Mouse (Mus musculus): ENCODE data around the gene Prps1. TPM values are rescaled to one million over a fixed set of nuclear protein-coding genes. Genes with fewer than 3 reads are reported as not detected.
"Not testable (repeated sequence)": the region's sequence is repeated elsewhere in the genome, so short reads cannot be mapped to it uniquely, and the experiment has no call there.

The Prps1 gene
- total RNA-seq, 2 experiments from 2014 or later, result 23.8 to 25.9 TPM

DNA sequence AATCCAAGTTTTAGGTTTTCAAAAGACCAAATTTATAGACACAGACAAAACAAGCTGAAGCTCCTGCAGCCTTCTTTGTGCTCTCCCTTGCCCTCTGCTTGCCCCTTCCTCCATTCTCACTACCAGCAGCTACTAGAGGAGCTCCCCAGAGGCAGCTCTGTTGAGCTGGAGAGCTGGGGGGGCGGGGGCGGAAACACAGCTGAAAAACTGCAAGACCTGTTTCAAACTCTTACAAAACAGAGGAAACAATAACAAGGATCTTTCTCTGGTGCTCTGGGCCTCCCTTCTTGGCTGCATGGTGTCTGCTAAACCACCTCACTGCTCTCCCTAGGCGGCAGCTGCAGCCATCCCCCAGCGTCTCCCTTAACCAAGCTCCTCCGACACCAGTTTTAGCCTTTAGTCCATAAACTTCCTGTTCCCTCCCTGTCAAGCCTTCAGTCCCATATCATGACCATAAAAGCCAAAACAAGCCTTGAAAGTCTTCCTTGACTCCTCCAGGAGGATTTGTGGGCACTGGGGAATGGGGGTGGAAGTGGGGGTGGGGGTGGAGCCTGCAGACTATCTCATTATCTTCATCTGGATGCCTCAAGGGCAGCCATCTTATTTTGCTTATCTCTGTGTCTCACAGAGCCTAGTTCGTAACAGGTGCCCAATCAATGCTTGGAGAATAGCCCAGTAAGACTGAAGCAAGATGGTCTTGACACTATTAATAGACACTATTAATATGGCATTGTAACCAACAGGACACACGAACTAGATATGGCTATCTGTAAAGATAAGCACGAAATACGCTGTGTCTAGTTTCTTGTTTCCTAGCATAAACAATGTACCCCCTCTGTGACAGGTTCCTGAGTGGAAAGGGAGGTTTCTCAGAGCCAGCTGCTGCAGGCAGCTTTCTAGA lies 45.2 kb downstream of the Prps1 start:
- no peak for DNase-seq

DNA sequence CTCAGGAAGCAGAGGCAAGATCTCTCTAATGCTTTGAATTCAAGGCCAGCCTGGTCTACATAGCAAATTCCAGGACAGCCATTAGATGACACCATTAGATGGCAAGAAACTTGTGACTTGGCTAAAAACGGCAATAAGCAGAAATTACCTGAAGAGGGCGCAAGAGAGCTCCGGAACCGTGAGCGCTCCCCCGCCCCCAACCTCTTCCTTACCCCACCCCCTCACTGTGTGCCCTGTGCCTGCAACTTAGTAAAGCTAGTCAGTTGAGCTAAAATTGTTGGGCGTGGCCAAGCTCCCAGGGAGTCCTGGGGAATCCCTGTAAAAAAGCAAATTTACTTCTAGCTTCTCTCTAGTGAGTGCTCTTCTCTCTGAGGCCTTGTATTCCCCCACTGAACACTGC lies 47.5 kb downstream of the Prps1 start:
- peak; percentile 77 for DNase-seq

DNA sequence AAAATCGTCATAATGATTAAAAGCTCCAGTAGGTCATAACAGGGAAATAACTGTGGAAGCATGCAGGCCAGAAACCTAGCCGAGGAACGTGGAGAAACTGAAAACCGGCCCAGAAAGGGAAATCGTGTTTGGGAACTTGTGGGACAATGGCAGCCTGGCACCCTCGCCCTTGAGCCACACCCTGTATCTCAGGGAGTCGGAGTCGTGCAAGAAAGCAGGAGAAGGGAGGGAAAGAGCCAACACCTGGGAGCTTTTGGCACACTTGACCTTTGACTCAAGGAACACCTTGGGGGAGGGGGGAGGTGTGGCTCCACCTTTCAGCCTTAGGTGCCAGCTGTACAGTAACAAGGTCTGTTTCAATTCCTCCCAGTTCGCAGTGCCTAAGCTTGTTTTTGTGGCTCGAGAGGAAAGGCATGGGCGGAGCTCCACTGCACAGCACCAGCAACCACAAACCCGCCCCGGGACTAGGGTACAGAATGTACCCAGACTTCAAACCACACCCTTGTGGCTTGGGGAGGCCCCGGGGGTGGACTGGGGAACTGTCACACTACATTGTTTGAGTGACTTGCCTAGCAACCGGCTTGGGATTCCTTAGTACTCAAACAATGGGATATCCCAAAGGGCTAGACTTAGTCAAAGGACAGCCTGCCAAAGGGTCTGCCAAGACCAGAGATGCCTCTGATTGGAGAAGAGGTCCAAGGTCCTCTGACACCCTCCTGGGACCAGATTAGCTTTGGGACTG lies 49.3 kb downstream of the Prps1 start:
- DNase-seq, result peak; percentile 84

DNA sequence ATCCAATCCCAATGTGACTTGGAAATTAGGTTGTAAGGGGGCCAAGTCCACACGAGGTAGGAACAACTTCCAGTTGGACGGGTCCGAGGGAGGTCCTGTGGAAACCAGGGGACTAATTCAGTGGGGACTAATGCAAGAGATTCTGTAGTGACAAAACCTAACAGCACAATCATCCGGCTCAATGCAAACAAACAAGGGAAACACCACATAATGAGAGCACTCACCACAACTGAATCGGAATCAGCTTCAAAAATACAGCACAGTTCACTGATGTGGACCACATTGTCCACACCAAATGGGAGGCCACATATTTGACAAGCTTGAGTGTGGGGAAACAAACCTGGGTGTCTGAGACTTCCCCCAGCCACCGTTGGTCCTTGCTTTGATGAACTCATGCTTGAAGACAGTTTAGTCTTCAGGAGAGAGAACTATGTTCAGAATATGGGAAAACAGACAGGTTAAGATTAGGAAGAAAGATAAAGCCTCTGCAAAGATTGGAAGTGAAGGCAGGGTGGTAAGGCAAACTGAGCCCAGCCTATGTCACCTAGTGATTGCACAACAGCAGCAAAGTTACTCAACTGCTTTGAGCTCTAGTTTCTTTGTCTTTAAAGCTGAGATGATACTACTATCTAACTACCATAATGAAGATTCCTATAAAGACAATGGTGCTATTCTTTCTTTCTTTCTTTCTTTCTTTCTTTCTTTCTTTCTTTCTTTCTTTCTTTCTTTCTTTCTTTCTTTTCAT lies 50.2 kb downstream of the Prps1 start:
- no peak for DNase-seq

DNA sequence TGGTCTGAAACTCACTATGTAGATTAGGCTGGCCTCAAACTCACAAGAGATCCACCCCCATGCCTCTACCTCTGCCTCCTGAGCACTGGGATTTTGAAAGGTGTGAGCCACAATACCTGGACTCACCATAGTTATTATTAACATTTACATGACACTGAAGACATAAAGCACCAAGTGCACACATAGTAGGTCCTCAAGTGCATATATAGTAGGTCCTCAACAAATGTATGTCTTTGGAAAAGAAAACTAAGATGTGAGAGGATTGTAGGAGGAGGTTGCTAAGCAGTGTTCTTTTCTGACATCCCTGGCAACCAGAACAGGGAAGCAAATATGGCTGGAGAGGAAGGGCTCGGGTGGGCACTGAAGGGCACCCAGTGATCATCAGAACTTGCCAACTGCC lies 51.0 kb downstream of the Prps1 start:
- no peak for DNase-seq

DNA sequence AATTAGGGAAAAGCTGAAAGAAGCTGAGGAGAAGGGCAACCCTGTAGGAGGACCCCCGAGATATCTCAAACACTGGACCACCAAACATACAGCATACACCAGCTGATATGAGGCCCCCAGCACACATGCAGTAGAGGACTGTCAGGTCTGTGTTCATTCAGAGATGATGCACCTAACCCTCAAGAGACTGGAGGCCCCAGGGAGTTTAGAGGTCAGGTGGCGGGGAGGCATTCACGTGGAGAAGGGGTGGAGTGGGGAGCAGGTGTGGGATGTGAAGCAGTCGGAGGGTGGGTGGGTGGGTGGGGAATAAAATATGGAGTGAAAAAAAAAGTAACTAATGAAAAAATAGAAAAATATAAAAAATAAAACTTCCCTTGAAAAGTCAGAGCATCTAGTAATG lies 52.4 kb downstream of the Prps1 start:
- DNase-seq, result not testable (repeated sequence)

DNA sequence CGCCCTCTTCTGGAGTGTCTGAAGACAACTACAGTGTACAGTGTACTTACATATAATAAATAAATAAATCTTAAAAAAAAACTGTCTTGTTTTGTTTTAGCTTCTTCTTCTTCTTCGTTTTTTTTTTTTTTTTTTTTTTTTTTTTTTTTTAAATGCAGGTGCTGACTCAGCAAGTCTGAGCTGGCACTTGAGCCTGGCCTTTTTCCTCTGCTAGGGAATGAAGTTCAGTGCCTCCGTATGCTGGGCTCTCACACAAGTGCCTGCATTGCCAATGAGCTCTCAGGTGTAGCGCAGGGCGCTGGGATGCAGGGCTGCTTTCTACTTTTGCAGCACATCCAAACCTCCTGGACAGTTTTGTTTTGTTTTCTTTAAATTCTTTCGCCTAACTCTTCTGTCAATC lies 53.4 kb downstream of the Prps1 start:
- no peak for DNase-seq

DNA sequence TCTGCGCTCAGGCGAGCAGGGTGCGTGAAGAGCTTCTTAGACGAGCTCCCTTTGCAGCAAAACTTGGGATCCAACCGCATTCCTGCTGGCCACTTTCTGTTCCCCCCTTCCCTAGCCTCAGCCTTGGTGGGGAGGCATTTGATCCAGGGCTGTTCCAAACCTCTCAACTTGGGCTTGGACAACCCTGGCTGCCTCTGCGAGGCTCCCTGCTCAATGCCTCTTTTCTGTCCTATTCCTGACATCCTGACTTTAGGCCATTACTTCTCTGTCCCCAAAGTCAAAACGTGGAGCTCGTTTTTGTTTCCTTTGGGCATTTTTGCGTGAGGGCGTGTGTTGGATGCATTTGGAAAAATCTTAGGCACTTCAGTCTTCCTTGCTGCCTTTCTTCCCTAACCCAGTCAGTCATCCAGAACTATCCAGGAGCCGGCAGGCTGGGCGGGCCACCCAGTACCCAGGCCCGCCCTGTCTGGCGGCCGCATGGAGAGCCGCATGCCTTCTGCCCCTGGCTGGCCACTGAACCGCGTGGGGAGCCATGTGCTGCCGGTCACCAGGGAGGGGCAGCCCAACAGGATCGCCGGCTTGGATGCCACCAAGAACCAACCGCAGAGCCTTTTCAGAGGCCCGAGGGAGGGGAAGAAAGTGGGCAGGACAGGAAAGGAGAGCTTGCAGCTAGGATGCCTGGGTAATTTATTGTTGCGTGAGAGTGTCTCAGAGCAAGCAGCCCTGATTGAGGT lies 54.5 kb downstream of the Prps1 start:
- DNase-seq, result peak; percentile 93

DNA sequence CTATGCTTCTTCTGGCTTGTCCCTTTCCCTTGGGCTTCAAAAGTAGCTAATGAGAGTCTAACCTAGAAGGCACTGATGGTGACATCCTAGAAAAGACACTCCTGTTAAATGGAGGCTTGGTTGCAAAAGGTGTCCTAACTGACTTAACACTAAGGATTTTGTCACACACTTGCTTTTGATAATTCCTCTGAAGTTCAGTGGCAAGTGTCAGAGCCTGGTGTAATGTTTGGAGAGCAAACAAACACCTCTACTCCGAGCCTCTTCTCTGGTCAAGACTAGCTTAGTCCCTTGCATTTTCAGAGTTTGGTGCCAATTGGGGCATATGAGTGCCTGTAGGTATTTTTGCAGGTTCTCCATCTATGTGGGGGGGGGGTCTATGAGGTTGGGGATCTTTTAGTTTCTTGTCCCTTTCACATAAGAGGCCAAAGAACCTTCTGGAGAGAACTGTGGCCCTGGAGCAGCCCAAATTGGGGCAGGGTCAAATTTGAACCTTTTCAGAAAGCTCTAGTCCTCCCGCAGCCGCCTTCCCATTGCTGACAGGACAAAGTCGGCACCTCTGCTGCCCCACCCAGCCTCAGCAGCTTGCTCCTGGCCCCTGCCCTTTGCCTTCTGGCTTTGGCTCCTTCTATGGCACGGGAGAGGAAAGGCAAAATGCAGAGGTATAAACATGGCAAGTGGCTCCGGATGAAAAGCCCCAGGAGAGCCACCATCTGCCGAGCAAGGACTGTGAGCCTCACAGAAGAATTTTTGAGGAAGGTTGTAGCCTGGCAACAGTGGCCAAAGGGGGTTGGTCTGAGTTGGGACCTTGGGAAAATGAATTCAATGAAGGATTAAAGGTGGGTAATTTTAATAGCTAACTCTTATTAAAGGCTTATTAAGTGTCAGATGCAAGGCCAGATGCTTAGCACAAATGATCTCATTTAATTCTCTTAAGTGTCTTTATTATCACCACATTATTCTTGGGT lies 55.6 kb downstream of the Prps1 start:
- DNase-seq, result no peak

DNA sequence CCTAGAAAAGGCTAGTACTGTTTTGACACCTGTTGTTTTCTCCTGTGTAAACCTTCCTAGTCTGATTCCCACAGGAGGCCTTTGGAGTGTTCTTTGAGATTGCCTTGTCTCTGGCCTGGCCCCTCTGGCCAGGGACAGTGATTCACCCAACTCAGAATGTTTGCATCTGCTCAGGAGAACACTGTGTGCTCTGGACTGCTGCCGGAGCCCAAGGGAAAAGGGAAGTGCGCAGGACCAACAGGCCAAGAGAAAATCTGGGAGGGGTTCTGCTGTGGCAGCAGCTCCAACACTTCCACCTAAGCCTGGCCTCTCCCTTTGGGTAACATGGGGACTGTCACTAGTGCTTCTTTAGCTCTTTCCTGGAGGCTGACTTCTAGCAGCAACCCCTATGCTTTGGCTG lies 57.0 kb downstream of the Prps1 start:
- DNase-seq, result peak; percentile 82

DNA sequence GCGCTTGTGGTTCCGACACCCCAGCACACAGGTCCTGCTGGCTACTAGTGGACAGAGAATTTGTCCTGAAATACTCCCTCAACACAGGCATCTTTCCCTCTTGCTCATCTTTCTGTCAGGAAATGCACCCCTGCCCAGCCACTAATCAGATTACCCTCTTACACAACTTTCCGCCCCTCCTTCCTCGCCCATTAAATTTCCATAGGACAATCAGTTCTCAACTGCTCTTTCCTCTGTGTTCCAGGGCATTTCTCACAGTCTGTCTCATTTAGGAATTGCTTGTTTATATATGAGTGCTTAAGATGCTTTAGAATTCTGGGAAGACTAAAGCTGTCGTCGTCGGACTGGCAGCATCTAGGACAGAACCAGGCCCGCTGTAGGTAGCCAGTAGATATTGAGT lies 61.9 kb downstream of the Prps1 start:
- DNase-seq, result no peak

DNA sequence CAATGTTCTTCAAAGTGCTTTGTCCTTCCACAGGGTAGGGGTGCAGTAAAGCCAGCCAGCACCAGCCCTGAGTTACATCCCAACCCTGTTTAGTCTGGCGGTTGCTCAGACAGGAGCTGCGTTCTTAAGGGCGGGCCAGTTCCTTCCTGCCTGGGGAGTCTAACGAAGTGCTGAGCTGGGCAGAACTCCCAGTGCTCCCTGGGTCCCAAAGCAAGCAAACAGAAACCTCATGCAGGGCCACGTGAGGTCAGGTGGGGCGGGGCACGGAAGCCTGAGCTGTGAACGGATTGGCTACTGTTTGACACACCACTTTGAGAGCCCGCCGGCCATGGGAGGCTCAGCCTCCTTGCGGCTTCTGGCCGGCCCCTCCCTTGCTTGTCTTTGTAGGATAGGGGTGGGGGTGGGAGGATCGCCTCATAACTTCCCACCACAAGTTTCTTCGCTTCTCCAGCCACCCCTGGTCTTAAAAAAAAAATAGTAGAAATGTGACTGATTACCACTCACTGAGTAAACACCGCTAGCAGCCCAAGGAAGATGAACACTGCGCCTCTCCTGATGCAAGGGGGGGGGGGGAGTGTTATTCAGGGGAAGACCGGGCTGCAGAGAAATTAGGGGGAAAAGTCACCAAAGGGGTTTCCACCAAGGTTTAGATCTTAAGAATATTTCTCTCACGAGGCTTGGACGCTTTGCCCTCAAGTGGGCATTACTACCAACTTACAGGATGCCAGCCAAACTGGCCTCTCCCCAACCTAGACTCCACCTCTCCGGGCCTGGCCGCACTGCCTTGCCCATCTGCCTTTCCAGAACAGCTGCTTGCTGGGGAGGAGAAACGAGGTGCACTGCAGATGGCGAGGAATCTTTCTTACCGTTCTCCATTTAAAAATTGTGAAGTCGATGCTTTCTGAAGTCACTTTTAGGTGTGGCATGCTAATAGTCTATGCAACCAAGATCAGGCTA lies 64.0 kb downstream of the Prps1 start:
- DNase-seq, result peak; percentile 97

DNA sequence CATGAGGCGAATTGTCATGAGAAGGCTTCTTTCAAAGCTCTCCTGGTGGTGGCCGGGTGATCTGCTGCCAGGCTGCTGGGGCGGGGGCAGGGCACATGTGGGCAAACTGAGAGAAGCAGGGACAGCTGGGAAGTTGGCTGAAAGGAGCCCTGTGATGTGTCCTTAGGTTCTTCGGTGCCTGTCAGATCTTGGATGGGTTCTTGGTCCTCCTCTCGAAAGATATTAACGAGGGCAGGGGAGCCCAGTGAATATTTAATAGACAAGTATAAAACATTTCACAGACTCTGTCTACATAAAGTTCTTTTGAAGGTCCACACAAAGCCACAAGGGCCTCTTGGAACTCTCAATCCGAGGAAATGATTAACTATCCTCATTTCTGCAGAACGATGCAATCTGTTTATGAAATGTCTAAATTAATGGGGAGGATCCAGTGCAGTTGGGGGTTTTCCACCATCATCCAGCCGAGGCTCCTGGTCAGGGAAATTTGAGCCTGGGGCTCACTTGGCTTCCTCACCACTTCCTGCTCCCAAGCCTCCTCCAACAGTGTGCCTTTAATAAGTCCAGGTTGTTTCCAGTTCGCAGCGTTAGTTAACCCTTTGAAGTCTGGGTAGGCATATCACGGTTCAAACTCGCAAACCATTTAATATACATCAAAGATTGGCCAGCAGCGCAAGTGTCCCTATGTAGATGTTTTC lies 65.8 kb downstream of the Prps1 start:
- peak; percentile 81 for DNase-seq

DNA sequence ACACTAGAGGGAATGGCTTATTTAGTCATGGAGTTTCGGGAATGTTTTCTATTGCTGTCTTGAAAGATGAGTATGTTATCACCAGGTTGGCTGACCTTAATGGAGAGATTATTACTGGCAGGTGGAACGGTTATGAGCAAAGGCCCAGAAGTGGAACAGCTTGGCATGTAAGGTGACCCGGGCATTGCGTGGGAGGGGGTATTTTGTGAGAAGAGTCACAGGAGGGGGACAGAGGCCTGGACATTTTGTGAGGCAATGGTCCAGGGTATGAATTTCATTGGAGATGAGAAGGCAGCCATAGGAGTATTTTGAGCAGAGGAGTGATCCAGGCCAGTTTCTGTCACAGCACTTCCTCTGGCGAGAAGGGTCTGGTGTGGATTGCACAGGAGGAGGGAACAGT lies 67.8 kb downstream of the Prps1 start:
- DNase-seq, result peak; percentile 75
